Mouse (Mus musculus): ENCODE results near the gene Smo. TPM values are rescaled to one million over a fixed set of nuclear protein-coding genes. Genes with fewer than 3 reads are reported as not detected.

Smo gene
- polyA plus RNA-seq, 1 experiment from 2014 or later = 9.2 TPM

DNA sequence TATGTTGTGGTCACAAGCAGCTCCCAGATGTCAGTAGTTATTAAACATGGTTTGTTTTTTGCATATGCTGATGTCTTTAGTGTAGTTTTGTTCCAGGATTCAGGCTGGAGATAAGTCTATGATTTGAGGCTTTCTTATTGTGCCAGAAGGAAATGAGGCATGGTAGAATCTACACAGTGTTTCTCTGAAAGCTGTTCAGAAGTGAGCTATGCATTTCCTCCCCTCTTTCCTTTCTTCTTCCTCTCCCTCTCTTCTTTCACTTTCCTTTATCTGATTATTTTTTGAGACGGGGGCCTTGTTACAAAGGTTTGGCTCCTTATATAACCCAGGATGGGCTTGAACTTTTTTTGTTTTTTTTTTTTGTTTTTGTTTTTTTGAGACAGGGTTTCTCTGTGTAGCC, 58.2 kb downstream of the Smo start:
- Histone ChIP-seq H3K36me3 (ENCODE audit: control insufficient read depth, insufficient read depth, low read length) (no peaks in the 10 kb centered on the region), H3K4me1 (ENCODE audit: control insufficient read depth, insufficient read depth, low read length) (no peaks in the 10 kb centered on the region), H3K27me3 (ENCODE audit: control insufficient read depth, insufficient read depth, low read length) (no peaks in the 10 kb centered on the region), H3K4me2 (ENCODE audit: low read depth, low read length) (no peak overlapping the region), H3K9me3 (ENCODE audit: control insufficient read depth, low read length) (no peaks in the 10 kb centered on the region), H3K27ac (ENCODE audit: low read depth, low read length) (no peak overlapping the region), H3K9ac (replicated peaks; ENCODE audit: low read depth, low read length) (no peak overlapping the region), H3K4me3 (ENCODE audit: low read depth, low read length) (no peak overlapping the region)
- ATAC-seq (ENCODE audit: low read depth) = no peak
- WGBS = 85% methylated on average over 1 of the region's 1 CpGs

DNA sequence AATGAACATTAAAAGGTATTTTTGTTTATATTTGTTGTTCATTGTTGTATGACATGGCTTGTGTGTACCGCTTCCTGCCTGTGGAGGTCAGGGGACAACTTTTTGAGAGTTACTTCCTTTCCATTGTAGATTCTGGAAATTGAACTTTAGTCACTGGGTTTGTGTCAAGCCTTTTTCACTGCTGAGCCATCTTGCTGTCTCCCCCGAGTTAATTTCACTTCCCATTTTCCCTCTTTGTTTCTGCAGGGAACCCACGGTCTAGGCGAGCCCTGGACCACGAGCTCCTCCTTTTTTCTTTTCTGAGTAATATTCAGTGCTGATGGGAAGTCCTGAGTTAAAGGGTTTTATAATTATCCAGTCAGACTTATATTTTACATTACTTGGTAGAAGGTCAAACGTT, 59.3 kb downstream of the Smo start:
- Histone ChIP-seq H3K36me3 (ENCODE audit: control insufficient read depth, insufficient read depth, low read length) (no peaks in the 10 kb centered on the region), H3K27ac (ENCODE audit: low read depth, low read length) (no peak overlapping the region), H3K4me1 (ENCODE audit: control insufficient read depth, insufficient read depth, low read length) (no peaks in the 10 kb centered on the region), H3K4me3 (ENCODE audit: low read depth, low read length) (no peak overlapping the region), H3K4me2 (ENCODE audit: low read depth, low read length) (no peak overlapping the region), H3K27me3 (ENCODE audit: control insufficient read depth, insufficient read depth, low read length) (no peaks in the 10 kb centered on the region), H3K9me3 (ENCODE audit: control insufficient read depth, low read length) (no peaks in the 10 kb centered on the region), H3K9ac (replicated peaks; ENCODE audit: low read depth, low read length) (no peak overlapping the region)
- no peak for ATAC-seq (ENCODE audit: low read depth)
- 78% methylated on average over 6 of the region's 6 CpGs for WGBS

- WGBS = 98% methylated on average over 1 of the region's 1 CpGs
- H3K36me3 ChIP-seq (ENCODE audit: control insufficient read depth, insufficient read depth, low read length) = no peaks in the 10 kb centered on the region
- H3K4me3 ChIP-seq (ENCODE audit: low read depth, low read length) = no peak overlapping the region
- no peaks in the 10 kb centered on the region for H3K9me3 ChIP-seq (ENCODE audit: control insufficient read depth, low read length)
- H3K9ac ChIP-seq (replicated peaks; ENCODE audit: low read depth, low read length) = no peak overlapping the region
- ATAC-seq (ENCODE audit: low read depth) = no peak
- H3K27ac ChIP-seq (ENCODE audit: low read depth, low read length) = no peak overlapping the region
- no peak overlapping the region for H3K4me2 ChIP-seq (ENCODE audit: low read depth, low read length)
- H3K4me1 ChIP-seq (ENCODE audit: control insufficient read depth, insufficient read depth, low read length) = no peaks in the 10 kb centered on the region
- no peaks in the 10 kb centered on the region for H3K27me3 ChIP-seq (ENCODE audit: control insufficient read depth, insufficient read depth, low read length)
Observed at GRCm38 (mm10) chr6:29802979-29803378, 67.7 kb downstream of the Smo start.

DNA sequence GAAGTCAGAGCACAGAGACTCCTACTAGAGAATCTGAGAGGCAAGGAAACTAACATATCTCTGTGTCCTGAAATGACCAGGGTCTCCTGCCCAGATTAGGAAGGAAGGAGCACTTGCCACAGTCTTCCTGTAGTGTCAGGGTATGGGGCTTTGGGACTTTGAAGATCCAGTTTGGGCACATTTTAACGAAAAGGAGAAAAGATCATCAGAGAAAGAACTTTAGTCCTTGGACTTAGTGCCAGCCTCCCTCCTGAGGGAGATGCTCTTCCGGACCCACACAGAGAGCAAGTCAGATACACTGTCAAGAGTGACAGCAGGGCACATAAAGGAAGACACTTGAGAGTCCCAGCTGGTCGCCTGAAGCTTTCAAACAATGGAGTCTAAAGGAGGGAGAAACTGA, 68.7 kb downstream of the Smo start:
- no peak overlapping the region for H3K27ac ChIP-seq (ENCODE audit: low read depth, low read length)
- no peaks in the 10 kb centered on the region for H3K4me1 ChIP-seq (ENCODE audit: control insufficient read depth, insufficient read depth, low read length)
- no peak for ATAC-seq (ENCODE audit: low read depth)
- no peaks in the 10 kb centered on the region for H3K9me3 ChIP-seq (ENCODE audit: control insufficient read depth, low read length)
- H3K9ac ChIP-seq (replicated peaks; ENCODE audit: low read depth, low read length) = no peak overlapping the region
- H3K36me3 ChIP-seq (ENCODE audit: control insufficient read depth, insufficient read depth, low read length) = no peaks in the 10 kb centered on the region
- WGBS = 67% methylated on average over 3 of the region's 3 CpGs
- H3K4me2 ChIP-seq (ENCODE audit: low read depth, low read length) = no peak overlapping the region
- H3K27me3 ChIP-seq (ENCODE audit: control insufficient read depth, insufficient read depth, low read length) = no peaks in the 10 kb centered on the region
- no peak overlapping the region for H3K4me3 ChIP-seq (ENCODE audit: low read depth, low read length)

- no peak overlapping the region for H3K4me2 ChIP-seq (ENCODE audit: low read depth, low read length)
- no peaks in the 10 kb centered on the region for H3K36me3 ChIP-seq (ENCODE audit: control insufficient read depth, insufficient read depth, low read length)
- no peak overlapping the region for H3K4me3 ChIP-seq (ENCODE audit: low read depth, low read length)
- no peak overlapping the region for H3K27ac ChIP-seq (ENCODE audit: low read depth, low read length)
- no peaks in the 10 kb centered on the region for H3K27me3 ChIP-seq (ENCODE audit: control insufficient read depth, insufficient read depth, low read length)
- 82% methylated on average over 2 of the region's 2 CpGs for WGBS
- H3K9me3 ChIP-seq (ENCODE audit: control insufficient read depth, low read length) = no peaks in the 10 kb centered on the region
- H3K9ac ChIP-seq (replicated peaks; ENCODE audit: low read depth, low read length) = no peak overlapping the region
- no peaks in the 10 kb centered on the region for H3K4me1 ChIP-seq (ENCODE audit: control insufficient read depth, insufficient read depth, low read length)
- ATAC-seq (ENCODE audit: low read depth) = no peak
Observed at GRCm38 (mm10) chr6:29805381-29805780, 70.1 kb downstream of the Smo start.

Other genes with a start within 250 kb of the Smo start
- gene Kcp, start 227.6 kb upstream of the Smo start, polyA plus RNA-seq (2014; fragmentation: Nextera tagmentation; extraction: Ambion mirVana) = 15.1 and 20.6 TPM in 2 replicates
- 0.95 and 2.3 TPM in 2 replicates for gene Irf5, start 208.9 kb upstream of the Smo start, polyA plus RNA-seq (2014; fragmentation: Nextera tagmentation; extraction: Ambion mirVana)
- gene Tnpo3, start 125.6 kb upstream of the Smo start, polyA plus RNA-seq (2014; fragmentation: Nextera tagmentation; extraction: Ambion mirVana) = 83.1 and 104 TPM in 2 replicates
- gene Tspan33, start 41.3 kb upstream of the Smo start, polyA plus RNA-seq (2014; fragmentation: Nextera tagmentation; extraction: Ambion mirVana) = 5.6 and 7.2 TPM in 2 replicates
- gene Ahcyl2, start 32.5 kb downstream of the Smo start, polyA plus RNA-seq (2014; fragmentation: Nextera tagmentation; extraction: Ambion mirVana) = 27.3 and 28.9 TPM in 2 replicates
- gene Strip2, start 181.5 kb downstream of the Smo start, polyA plus RNA-seq (2014; fragmentation: Nextera tagmentation; extraction: Ambion mirVana) = 3.4 and 4.3 TPM in 2 replicates

Data from neural tube, embryonic 14.5 days (tissue).